Mouse (Mus musculus) hindbrain, embryonic 11.5 days (tissue): ENCODE data around the gene Rhebl1. TPM values are rescaled to one million over a fixed set of nuclear protein-coding genes. Genes with fewer than 3 reads are reported as not detected.

Source experiments
- ATAC-seq: fragments of 200-750 bp; cut with Nextera tagmentation; 2 replicates; pipeline ENCODE4 v1.8.0; 2017; ENCODE audit warnings: mild to moderate bottlenecking, moderate TSS enrichment, moderate library complexity; ENCODE audit not compliant: low FRiP score
- DNase-seq: peaks from one replicate; pipeline ENCODE4 v3.0.0-alpha.2; 2015; ENCODE audit warnings: low spot score
- H3K27ac ChIP-seq: fragments of 300-500 bp; sonication (generic); 2 replicates; pipeline ENCODE4 v1.5.1; 2014; ENCODE audit warnings: mild to moderate bottlenecking, low read depth, low read length
- H3K27me3 ChIP-seq: fragments of 300-500 bp; sonication (generic); 2 replicates; pipeline ENCODE4 v1.6.1; 2014; ENCODE audit warnings: mild to moderate bottlenecking, low read length, moderate library complexity, mixed read lengths; ENCODE audit not compliant: control insufficient read depth, insufficient read depth
- H3K36me3 ChIP-seq: fragments of 300-500 bp; sonication (generic); 2 replicates; pipeline ENCODE4 v1.6.1; 2014; ENCODE audit warnings: mild to moderate bottlenecking, low read length, moderate library complexity, mixed read lengths; ENCODE audit not compliant: control insufficient read depth, insufficient read depth
- H3K4me1 ChIP-seq: fragments of 300-500 bp; sonication (generic); replicated peaks from 2 replicates; pipeline ENCODE4 v1.6.1; 2014; ENCODE audit warnings: low read length, mixed read lengths; ENCODE audit not compliant: control insufficient read depth, insufficient read depth
- H3K4me2 ChIP-seq: fragments of 300-500 bp; sonication (generic); replicated peaks from 2 replicates; pipeline ENCODE4 v1.6.1; 2014; ENCODE audit warnings: mild to moderate bottlenecking, low read depth, low read length
- H3K4me3 ChIP-seq: fragments of 300-500 bp; sonication (generic); 2 replicates; pipeline ENCODE4 v1.5.1; 2014; ENCODE audit warnings: low read depth, low read length
- H3K9ac ChIP-seq: fragments of 300-500 bp; sonication (generic); 2 replicates; pipeline ENCODE4 v1.6.1; 2014; ENCODE audit warnings: low read depth, low read length
- H3K9me3 ChIP-seq: fragments of 300-500 bp; sonication (generic); 2 replicates; pipeline ENCODE4 v1.6.1; 2016; ENCODE audit warnings: low read length; ENCODE audit not compliant: control insufficient read depth
- WGBS: fragments of 180-500 bp; shearing (Covaris S2); extraction: QIAGEN DNeasy Blood & Tissue Kit; methylation state at CpG from one replicate; pipeline ENCODE4 v1.1.7; 2014; 5-methylcytosine and 5-hydroxymethylcytosine counted together
- polyA plus RNA-seq: library from polyadenylated mRNA; unstranded; fragments of >200 nt; fragmentation: Nextera tagmentation; extraction: Ambion mirVana; gene quantifications from 2 replicates; pipeline ENCODE4 v1.2.1, GENCODE M21; 2014

Gene Rhebl1
- polyA plus RNA-seq, 1 experiment from 2014 or later: 13.4 TPM

DNA sequence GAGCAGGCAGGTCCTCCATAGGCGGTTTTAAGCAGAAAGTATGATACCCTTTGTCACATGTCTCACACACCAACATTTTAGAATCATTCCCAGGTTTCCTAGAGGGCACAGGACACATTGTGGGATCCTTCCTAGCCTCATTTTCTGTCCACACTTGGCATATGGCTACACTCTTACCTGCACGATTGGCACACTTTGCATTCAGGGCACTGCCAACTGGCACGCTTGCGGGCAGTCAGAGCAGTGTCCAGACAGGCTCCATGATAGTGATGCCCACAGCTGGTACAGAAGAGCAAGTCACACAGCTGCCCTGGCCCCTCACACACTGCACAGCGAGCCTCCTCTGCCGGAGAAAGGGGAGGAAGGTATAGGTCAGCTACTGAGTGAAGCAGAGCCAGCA is 29.4 kb downstream of the Rhebl1 start:
- H3K4me2 ChIP-seq: no peak overlapping the region
- H3K9me3 ChIP-seq: no peaks in the 10 kb centered on the region
- DNase-seq: no peak
- no peak overlapping the region for H3K9ac ChIP-seq
- H3K27ac ChIP-seq: no peak overlapping the region
- H3K4me1 ChIP-seq: peaks cover 16% of the 10 kb centered on the region
- H3K4me3 ChIP-seq: no peak overlapping the region
- H3K27me3 ChIP-seq: no peaks in the 10 kb centered on the region
- ATAC-seq: no peak
- H3K36me3 ChIP-seq: peaks cover 47% of the 10 kb centered on the region
- WGBS: 97% methylated on average over 6 of the region's 6 CpGs

DNA sequence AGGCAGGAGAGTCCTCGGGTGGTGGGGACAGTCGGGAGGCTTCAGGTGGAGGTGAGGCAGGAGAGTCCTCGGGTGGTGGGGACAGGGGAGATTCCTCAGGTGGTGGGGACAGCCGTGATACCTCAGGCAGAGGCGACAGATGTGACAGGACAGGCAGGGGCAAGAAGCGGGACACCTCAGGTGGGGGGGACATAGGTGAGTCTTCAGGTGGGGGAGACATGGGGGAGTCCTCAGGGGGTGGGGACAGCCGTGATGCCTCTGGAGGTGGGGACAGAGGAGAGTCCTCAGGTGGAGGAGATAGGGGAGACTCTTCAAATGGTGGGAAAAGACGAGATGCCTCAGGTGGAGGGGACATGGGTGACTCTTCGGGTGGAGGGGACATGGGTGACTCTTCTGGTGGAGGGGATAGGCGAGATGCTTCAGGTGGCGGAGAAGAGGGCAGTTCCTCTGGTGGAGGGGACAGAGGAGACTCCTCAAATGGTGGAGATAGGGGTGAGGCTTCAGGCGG is 30.8 kb downstream of the Rhebl1 start:
- ATAC-seq: no peak
- Histone ChIP-seq H3K27me3 (no peaks in the 10 kb centered on the region), H3K36me3 (peaks cover 59% of the 10 kb centered on the region), H3K9ac (no peak overlapping the region), H3K4me3 (no peak overlapping the region), H3K27ac (no peak overlapping the region), H3K4me2 (no peak overlapping the region), H3K9me3 (no peaks in the 10 kb centered on the region), H3K4me1 (peaks cover 6% of the 10 kb centered on the region; the same call in 1 of the 2 replicates)
- WGBS: 89% methylated on average over 12 of the region's 12 CpGs
- DNase-seq: no peak

DNA sequence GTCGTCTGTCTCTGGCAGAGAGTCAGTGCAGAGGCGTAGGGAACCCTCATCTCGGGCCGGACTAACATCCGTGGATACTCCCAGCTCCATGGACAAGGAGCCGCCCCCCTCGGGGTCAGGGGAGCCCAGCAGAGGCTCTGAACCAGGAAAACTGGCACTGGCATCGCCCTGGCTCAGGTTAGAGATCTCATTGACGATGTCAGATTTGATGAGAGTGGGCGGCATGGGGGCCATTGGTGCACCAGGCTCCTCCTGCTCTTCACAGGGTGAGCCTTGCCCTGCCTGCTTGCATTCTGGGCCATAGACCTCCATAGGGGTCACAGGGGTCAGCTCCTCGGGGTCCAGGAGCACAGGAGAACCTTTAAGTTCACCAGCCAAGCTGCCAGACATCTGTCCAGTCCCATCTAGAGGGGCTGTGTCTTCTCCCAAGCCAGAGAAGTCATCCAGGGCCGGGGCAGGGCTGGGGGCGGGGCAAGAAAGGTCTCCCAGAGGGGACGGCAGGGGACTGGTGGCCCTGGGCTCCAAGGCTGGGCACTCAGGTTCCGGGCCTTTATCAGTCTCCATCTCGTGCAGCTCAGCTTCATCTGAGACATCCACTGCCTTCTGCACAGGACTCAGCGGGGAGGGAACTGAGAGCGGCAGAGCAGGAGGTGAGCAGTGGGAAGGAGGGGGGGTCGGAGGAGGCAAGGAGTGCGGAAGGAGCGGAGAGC is 32.5 kb downstream of the Rhebl1 start:
- H3K27ac ChIP-seq: no peak overlapping the region
- no peaks in the 10 kb centered on the region for H3K9me3 ChIP-seq
- no peaks in the 10 kb centered on the region for H3K27me3 ChIP-seq
- no peak for ATAC-seq
- H3K4me1 ChIP-seq: no peaks in the 10 kb centered on the region
- DNase-seq: no peak
- H3K4me3 ChIP-seq: no peak overlapping the region
- H3K4me2 ChIP-seq: no peak overlapping the region
- H3K9ac ChIP-seq: no peak overlapping the region
- WGBS: 84% methylated on average over 21 of the region's 21 CpGs
- peaks cover 67% of the 10 kb centered on the region for H3K36me3 ChIP-seq

DNA sequence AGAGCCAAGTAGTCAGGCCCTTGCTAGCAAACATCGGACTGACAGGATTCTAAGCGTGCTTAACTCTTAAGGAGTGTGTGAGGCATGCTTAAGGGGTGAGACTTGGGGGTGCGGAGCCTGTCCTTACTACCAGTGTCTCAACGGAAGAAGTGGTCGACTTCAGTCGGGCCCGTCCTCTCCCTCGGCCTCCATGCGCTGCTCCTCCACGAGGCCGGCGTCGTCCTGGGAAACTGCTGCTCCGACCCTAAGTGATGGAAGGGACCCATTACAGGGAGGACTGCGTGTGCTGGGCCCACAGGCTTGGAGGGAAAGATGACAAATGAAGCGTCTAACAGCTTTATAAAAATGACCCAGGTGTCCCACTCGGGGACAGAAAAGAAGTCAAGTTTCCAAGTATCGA is 33.4 kb downstream of the Rhebl1 start:
- H3K4me2 ChIP-seq: no peak overlapping the region
- peaks cover 68% of the 10 kb centered on the region for H3K36me3 ChIP-seq
- H3K27ac ChIP-seq: no peak overlapping the region
- no peak overlapping the region for H3K9ac ChIP-seq
- H3K4me1 ChIP-seq: no peaks in the 10 kb centered on the region
- ATAC-seq (no peak), DNase-seq (no peak)
- 94% methylated on average over 18 of the region's 18 CpGs for WGBS
- no peaks in the 10 kb centered on the region for H3K27me3 ChIP-seq
- H3K4me3 ChIP-seq: no peak overlapping the region; the same call in 1 of the 2 replicates
- H3K9me3 ChIP-seq: no peaks in the 10 kb centered on the region

DNA sequence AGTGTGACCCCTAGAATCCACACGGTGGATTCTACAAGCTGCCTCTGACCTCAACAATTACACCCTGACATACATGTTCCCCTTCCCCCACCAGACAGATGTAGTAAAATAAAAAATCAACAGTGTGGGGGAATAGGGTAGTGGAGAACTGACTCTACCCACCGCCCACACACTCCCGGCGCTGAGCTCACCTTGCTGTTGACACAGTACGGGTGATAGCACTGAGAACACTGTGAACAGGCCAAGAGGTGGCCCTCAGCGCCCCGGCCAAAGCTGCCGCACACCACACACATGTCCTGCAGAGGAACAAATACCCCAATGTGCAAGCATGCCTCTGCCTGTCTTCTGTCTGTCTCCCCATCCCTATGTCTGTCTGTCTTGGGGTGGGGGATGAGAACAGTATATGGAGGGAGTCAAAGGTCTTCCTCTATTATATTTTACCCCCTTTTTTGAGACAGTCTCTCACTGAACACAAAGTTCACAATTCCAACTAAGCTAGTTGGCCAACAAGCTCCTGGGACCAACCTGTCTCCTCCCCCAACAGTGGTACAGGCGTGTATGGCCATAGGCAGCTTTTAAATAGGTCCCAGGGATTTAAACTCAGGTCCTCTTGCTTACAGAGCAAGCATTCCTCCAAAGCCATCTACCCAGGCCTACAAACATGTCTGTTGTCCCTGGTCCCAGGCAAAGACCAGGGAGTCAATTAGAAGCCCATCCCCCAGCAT is 34.9 kb downstream of the Rhebl1 start:
- 86% methylated on average over 9 of the region's 9 CpGs for WGBS
- Histone ChIP-seq H3K9ac (no peak overlapping the region), H3K4me2 (no peak overlapping the region), H3K27me3 (no peaks in the 10 kb centered on the region), H3K9me3 (no peaks in the 10 kb centered on the region), H3K36me3 (peaks cover 63% of the 10 kb centered on the region), H3K27ac (no peak overlapping the region), H3K4me1 (no peaks in the 10 kb centered on the region), H3K4me3 (no peak overlapping the region)
- ATAC-seq: no peak
- DNase-seq: no peak

DNA sequence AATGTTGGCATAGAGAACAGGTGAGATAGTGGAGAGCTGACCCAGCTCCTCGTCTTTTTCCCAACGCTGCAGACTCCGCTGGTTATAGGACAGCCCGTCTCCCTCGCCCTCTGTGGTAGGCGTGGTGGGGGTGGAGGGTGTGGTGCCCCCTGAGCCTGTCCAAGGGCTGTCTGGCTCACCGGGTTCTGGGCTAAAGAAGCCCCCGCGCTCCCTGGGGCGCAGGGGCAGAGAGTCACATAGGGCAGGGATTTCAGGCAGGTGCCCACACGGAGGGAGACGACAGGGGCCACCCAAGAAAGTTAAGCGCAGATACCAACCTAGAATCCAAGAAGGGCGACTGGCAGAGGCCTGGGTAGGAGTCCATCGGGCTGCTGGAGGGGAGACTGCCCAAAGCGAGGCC is 40.1 kb downstream of the Rhebl1 start:
- WGBS: 94% methylated on average over 16 of the region's 16 CpGs
- Histone ChIP-seq H3K4me3 (no peak overlapping the region), H3K27me3 (no peaks in the 10 kb centered on the region), H3K9me3 (no peaks in the 10 kb centered on the region), H3K27ac (no peak overlapping the region), H3K4me2 (no peak overlapping the region), H3K9ac (no peak overlapping the region), H3K36me3 (peaks cover 52% of the 10 kb centered on the region), H3K4me1 (no peaks in the 10 kb centered on the region)
- no peak for ATAC-seq
- no peak for DNase-seq

DNA sequence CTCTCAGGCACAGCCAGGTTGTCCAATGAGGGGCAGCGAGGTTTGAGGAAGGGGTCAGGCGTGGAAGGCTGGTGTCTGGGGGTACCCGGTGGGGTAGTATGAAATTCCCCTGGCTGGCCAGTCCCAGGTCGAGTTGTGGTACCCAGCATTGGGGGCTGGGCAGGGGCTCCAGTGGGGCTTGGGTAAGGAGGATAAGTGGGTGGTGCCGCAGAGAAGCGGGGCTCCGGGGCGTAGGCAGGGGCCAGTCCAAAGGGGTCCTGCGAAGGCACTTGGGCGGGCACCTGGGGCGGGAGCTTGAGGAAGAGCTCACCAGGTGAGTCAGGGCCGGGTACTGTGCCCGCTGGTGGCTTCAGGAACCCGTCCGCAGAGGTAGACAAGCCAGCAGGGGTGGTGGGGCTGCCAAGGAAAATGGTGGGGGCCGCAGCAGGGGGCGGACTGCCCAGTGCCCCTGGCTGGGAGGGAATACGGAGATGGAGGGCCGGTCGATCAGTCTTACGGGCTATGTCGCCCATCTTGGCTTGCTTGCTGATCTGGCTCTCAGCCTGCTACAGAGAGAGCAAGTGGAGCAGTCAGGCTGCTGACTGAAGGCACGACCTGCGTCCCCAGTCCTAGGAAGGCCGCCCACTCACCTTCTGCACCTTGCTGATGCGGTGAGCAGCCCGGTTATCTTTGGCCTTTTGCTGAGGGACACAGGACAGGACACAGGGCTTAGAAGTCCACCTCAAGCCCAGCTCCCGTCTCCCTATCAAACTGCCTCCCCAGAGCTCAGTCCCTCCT is 41.0 kb downstream of the Rhebl1 start:
- Histone ChIP-seq H3K9ac (no peak overlapping the region), H3K9me3 (no peaks in the 10 kb centered on the region), H3K36me3 (peaks cover 52% of the 10 kb centered on the region), H3K4me3 (no peak overlapping the region), H3K27me3 (no peaks in the 10 kb centered on the region), H3K27ac (no peak overlapping the region), H3K4me2 (no peak overlapping the region; the same call in 1 of the 2 replicates), H3K4me1 (no peaks in the 10 kb centered on the region)
- DNase-seq: no peak
- WGBS: 92% methylated on average over 28 of the region's 28 CpGs
- no peak for ATAC-seq

DNA sequence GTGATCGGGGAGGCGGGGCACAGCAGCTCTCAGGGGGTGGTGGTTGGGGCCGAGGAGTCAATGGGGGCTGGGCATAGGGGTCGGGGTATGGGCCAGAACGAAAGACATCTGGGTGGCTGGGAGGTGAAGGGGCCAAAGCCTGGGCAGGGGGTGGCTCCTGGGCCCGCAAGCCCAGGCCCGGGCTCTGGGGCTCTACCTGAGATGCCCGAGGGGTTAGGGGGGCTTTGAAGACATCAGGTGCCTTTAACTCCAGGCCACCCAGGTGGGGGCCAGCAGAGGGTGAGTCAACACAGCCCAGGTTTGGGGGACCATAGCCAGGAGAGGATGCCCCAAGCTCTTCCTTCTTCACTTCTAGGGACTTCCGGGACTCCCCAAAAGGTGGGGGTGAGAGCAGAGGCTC is 41.6 kb downstream of the Rhebl1 start:
- 85% methylated on average over 9 of the region's 9 CpGs for WGBS
- no peaks in the 10 kb centered on the region for H3K4me1 ChIP-seq
- no peak overlapping the region for H3K4me3 ChIP-seq
- ATAC-seq (no peak), DNase-seq (no peak)
- no peaks in the 10 kb centered on the region for H3K27me3 ChIP-seq
- H3K4me2 ChIP-seq: no peak overlapping the region
- H3K9ac ChIP-seq: no peak overlapping the region
- peaks cover 48% of the 10 kb centered on the region for H3K36me3 ChIP-seq
- no peak overlapping the region for H3K27ac ChIP-seq
- no peaks in the 10 kb centered on the region for H3K9me3 ChIP-seq
